Mouse (Mus musculus) thymus, adult 2 months (tissue): ENCODE measurements around the gene F13b.

Experiments
- CTCF ChIP-seq: fragments of 200-500 bp; IDR thresholded peaks from 2 replicates; pipeline ENCODE4 v1.5.1; 2012; ENCODE audit warnings: mild to moderate bottlenecking, control low read depth, low read length, moderate library complexity, borderline replicate concordance; ENCODE audit not compliant: control insufficient read depth, poor library complexity, insufficient read depth; ENCODE audit errors: extremely low read depth
- POLR2A ChIP-seq: fragments of 200-500 bp; IDR thresholded peaks from 2 replicates; pipeline ENCODE4 v1.6.1; 2012; ENCODE audit warnings: mild to moderate bottlenecking, low read length, control low read depth, moderate library complexity; ENCODE audit not compliant: control insufficient read depth, poor library complexity, insufficient read depth; ENCODE audit errors: extremely low read depth

GRCm38 (mm10) chr1:139460807-139461206 lies 40.7 kb upstream of the F13b start:
- TF ChIP-seq CTCF (no peak), POLR2A (no peak)
